In genomic region chr11:5265764-5266163, GRCm38 (mm10) we compare ENCODE assay signal across 14 mouse cellular contexts.
"Had no signal": no experiment of that assay in that cellular context is flagged by ENCODE, and none has a peak within 500 bp of the region (broad histone marks: within the 10 kb centered on the region; RNA-seq: fewer than 3 reads in every experiment).

No protein-coding gene starts in this region.

- H3K27ac ChIP-seq: layer of hippocampus, adult 2 months; limb, embryonic 13.5 days; liver, embryonic 14.5 days; midbrain, embryonic 13.5 days; stomach, postnatal 0 days had no signal

- ATAC-seq: lung, postnatal 0 days; midbrain, embryonic 13.5 days had no signal

- H3K9me3 ChIP-seq: limb, embryonic 13.5 days; midbrain, embryonic 13.5 days had no signal

- H3K4me2 ChIP-seq: limb, embryonic 13.5 days; midbrain, embryonic 13.5 days had no signal

- H3K36me3 ChIP-seq: limb, embryonic 13.5 days; midbrain, embryonic 13.5 days had no signal

- DNase-seq: kidney, postnatal 10 days; kidney, postnatal 4 days; left cerebral cortex, postnatal 4 days; lung, adult 2 months; lung, postnatal 36 days; right cerebral cortex, adult 18-20 months; right cerebral cortex, postnatal 25 days; thymus, postnatal 14 days had no signal

- H3K9ac ChIP-seq: limb, embryonic 13.5 days; liver, embryonic 14.5 days; midbrain, embryonic 13.5 days had no signal

- H3K4me3 ChIP-seq: layer of hippocampus, adult 2 months; limb, embryonic 13.5 days; midbrain, embryonic 13.5 days had no signal
